Mouse (Mus musculus): ENCODE results near the gene Hspb8. TPM values are rescaled to one million over a fixed set of nuclear protein-coding genes. Genes with fewer than 3 reads are reported as not detected.
"Not testable (repeated sequence)": the region's sequence is repeated elsewhere in the genome, so short reads cannot be mapped to it uniquely, and the experiment has no call there.

Hspb8 gene
- total and polyA plus RNA-seq, 2 experiments from 2014 or later, result 26.9 to 102 TPM

GRCm38 (mm10) chr5:116389321-116389720, 33.3 kb downstream of the Hspb8 start:
- no peak overlapping the region for H3K9ac ChIP-seq (replicated peaks; ENCODE audit: low read depth, low read length)
- 60% methylated on average over 4 of the region's 4 CpGs for WGBS
- no peaks in the 10 kb centered on the region for H3K36me3 ChIP-seq (replicated peaks; ENCODE audit: control insufficient read depth, insufficient read depth, low read length)
- ATAC-seq (ENCODE audit: insufficient read depth, low read depth) (no peak), DNase-seq (ENCODE audit: low spot score) (no peak)
- H3K4me1 ChIP-seq (ENCODE audit: control insufficient read depth, insufficient read depth), result no peaks in the 10 kb centered on the region; the same call in 1 of the 2 replicates
- H3K27ac ChIP-seq (ENCODE audit: low read depth), result no peak overlapping the region
- no peak for TF ChIP-seq EP300 (IDR thresholded peaks at IDR 0.05; ENCODE audit: low read depth)
- H3K27me3 ChIP-seq (ENCODE audit: control insufficient read depth, insufficient read depth, low read length), result no peaks in the 10 kb centered on the region
- H3K4me3 ChIP-seq (ENCODE audit: low read depth, low read length), result no peak overlapping the region
- no peak overlapping the region for H3K4me2 ChIP-seq (ENCODE audit: low read depth, low read length)
- H3K9me3 ChIP-seq (replicated peaks; ENCODE audit: control insufficient read depth, low read length), result no peaks in the 10 kb centered on the region

- no peak overlapping the region for H3K9ac ChIP-seq (replicated peaks; ENCODE audit: low read depth, low read length)
- H3K4me2 ChIP-seq (ENCODE audit: low read depth, low read length), result no peak overlapping the region
- DNase-seq (ENCODE audit: low spot score) (no peak), ATAC-seq (ENCODE audit: insufficient read depth, low read depth) (no peak)
- no peak overlapping the region for H3K27ac ChIP-seq (ENCODE audit: low read depth)
- H3K9me3 ChIP-seq (replicated peaks; ENCODE audit: control insufficient read depth, low read length), result no peaks in the 10 kb centered on the region
- H3K27me3 ChIP-seq (ENCODE audit: control insufficient read depth, insufficient read depth, low read length), result no peaks in the 10 kb centered on the region
- no peaks in the 10 kb centered on the region for H3K36me3 ChIP-seq (replicated peaks; ENCODE audit: control insufficient read depth, insufficient read depth, low read length)
- 78% methylated on average over 9 of the region's 9 CpGs for WGBS
- H3K4me3 ChIP-seq (ENCODE audit: low read depth, low read length), result no peak overlapping the region
- no peaks in the 10 kb centered on the region; the same call in 1 of the 2 replicates for H3K4me1 ChIP-seq (ENCODE audit: control insufficient read depth, insufficient read depth)
- TF ChIP-seq EP300 (IDR thresholded peaks at IDR 0.05; ENCODE audit: low read depth) (no peak), CTCF (IDR thresholded peaks at IDR 0.05; ENCODE audit: low read depth) (no peak)
These were observed 35.2 kb downstream of the Hspb8 start for GRCm38 (mm10) chr5:116387302-116387935.

GRCm38 (mm10) chr5:116386020-116386419, 36.6 kb downstream of the Hspb8 start:
- Histone ChIP-seq H3K4me3 (ENCODE audit: low read depth, low read length) (no peak overlapping the region), H3K4me1 (ENCODE audit: control insufficient read depth, insufficient read depth) (no peaks in the 10 kb centered on the region; the same call in 1 of the 2 replicates), H3K27me3 (ENCODE audit: control insufficient read depth, insufficient read depth, low read length) (no peaks in the 10 kb centered on the region), H3K4me2 (ENCODE audit: low read depth, low read length) (no peak overlapping the region), H3K36me3 (replicated peaks; ENCODE audit: control insufficient read depth, insufficient read depth, low read length) (no peaks in the 10 kb centered on the region), H3K27ac (ENCODE audit: low read depth) (no peak overlapping the region), H3K9me3 (replicated peaks; ENCODE audit: control insufficient read depth, low read length) (no peaks in the 10 kb centered on the region), H3K9ac (replicated peaks; ENCODE audit: low read depth, low read length) (no peak overlapping the region)
- TF ChIP-seq EP300 (IDR thresholded peaks at IDR 0.05; ENCODE audit: low read depth) (no peak), CTCF (IDR thresholded peaks at IDR 0.05; ENCODE audit: low read depth) (peak; percentile 68)
- no peak for ATAC-seq (ENCODE audit: insufficient read depth, low read depth)
- whole genome bisulfite sequencing, result 36% methylated on average over 11 of the region's 11 CpGs
- DNase-seq (ENCODE audit: low spot score), result peak; percentile 35

GRCm38 (mm10) chr5:116382646-116383045, 40.0 kb downstream of the Hspb8 start:
- not testable (repeated sequence) for DNase-seq (ENCODE audit: low spot score); ATAC-seq (ENCODE audit: insufficient read depth, low read depth); H3K4me1 ChIP-seq (ENCODE audit: control insufficient read depth, insufficient read depth); H3K27ac ChIP-seq (ENCODE audit: low read depth); H3K4me3 ChIP-seq (ENCODE audit: low read depth, low read length); H3K4me2 ChIP-seq (ENCODE audit: low read depth, low read length); H3K36me3 ChIP-seq (replicated peaks; ENCODE audit: control insufficient read depth, insufficient read depth, low read length); H3K9ac ChIP-seq (replicated peaks; ENCODE audit: low read depth, low read length); H3K27me3 ChIP-seq (ENCODE audit: control insufficient read depth, insufficient read depth, low read length); H3K9me3 ChIP-seq (replicated peaks; ENCODE audit: control insufficient read depth, low read length)
- 90% methylated on average over 7 of the region's 7 CpGs for WGBS

GRCm38 (mm10) chr5:116381726-116382125, 40.9 kb downstream of the Hspb8 start:
- DNase-seq (ENCODE audit: low spot score) (no peak), ATAC-seq (ENCODE audit: insufficient read depth, low read depth) (no peak)
- no peaks in the 10 kb centered on the region for H3K4me1 ChIP-seq (ENCODE audit: control insufficient read depth, insufficient read depth)
- H3K9ac ChIP-seq (replicated peaks; ENCODE audit: low read depth, low read length), result no peak overlapping the region
- H3K27ac ChIP-seq (ENCODE audit: low read depth), result no peak overlapping the region
- TF ChIP-seq EP300 (IDR thresholded peaks at IDR 0.05; ENCODE audit: low read depth) (no peak), CTCF (IDR thresholded peaks at IDR 0.05; ENCODE audit: low read depth) (no peak)
- H3K27me3 ChIP-seq (ENCODE audit: control insufficient read depth, insufficient read depth, low read length), result no peaks in the 10 kb centered on the region
- WGBS, result 43% methylated on average over 6 of the region's 6 CpGs
- H3K9me3 ChIP-seq (replicated peaks; ENCODE audit: control insufficient read depth, low read length), result no peaks in the 10 kb centered on the region
- no peaks in the 10 kb centered on the region for H3K36me3 ChIP-seq (replicated peaks; ENCODE audit: control insufficient read depth, insufficient read depth, low read length)
- no peak overlapping the region for H3K4me2 ChIP-seq (ENCODE audit: low read depth, low read length)
- H3K4me3 ChIP-seq (ENCODE audit: low read depth, low read length), result no peak overlapping the region

- Histone ChIP-seq H3K4me1 (ENCODE audit: control insufficient read depth, insufficient read depth) (no peaks in the 10 kb centered on the region), H3K27me3 (ENCODE audit: control insufficient read depth, insufficient read depth, low read length) (no peaks in the 10 kb centered on the region), H3K4me3 (ENCODE audit: low read depth, low read length) (no peak overlapping the region), H3K27ac (ENCODE audit: low read depth) (no peak overlapping the region), H3K9me3 (replicated peaks; ENCODE audit: control insufficient read depth, low read length) (no peaks in the 10 kb centered on the region), H3K4me2 (ENCODE audit: low read depth, low read length) (0 out of 2 replicates have a peak overlapping the region, but pooled peaks have one; percentile 9), H3K36me3 (replicated peaks; ENCODE audit: control insufficient read depth, insufficient read depth, low read length) (no peaks in the 10 kb centered on the region), H3K9ac (replicated peaks; ENCODE audit: low read depth, low read length) (no peak overlapping the region)
- WGBS, result 61% methylated on average over 15 of the region's 15 CpGs
- ATAC-seq (ENCODE audit: insufficient read depth, low read depth) (no peak), DNase-seq (ENCODE audit: low spot score) (no peak)
- TF ChIP-seq CTCF (IDR thresholded peaks at IDR 0.05; ENCODE audit: low read depth), result no peak
- no peak for TF ChIP-seq EP300 (IDR thresholded peaks at IDR 0.05; ENCODE audit: low read depth)
These were observed 41.4 kb downstream of the Hspb8 start for GRCm38 (mm10) chr5:116381217-116381616.
